Mouse (Mus musculus): ENCODE data around the gene Rprd1b. TPM values are rescaled to one million over a fixed set of nuclear protein-coding genes. Genes with fewer than 3 reads are reported as not detected.

Rprd1b gene
- polyA plus RNA-seq, 1 experiment from 2014 or later = 50.9 TPM

DNA sequence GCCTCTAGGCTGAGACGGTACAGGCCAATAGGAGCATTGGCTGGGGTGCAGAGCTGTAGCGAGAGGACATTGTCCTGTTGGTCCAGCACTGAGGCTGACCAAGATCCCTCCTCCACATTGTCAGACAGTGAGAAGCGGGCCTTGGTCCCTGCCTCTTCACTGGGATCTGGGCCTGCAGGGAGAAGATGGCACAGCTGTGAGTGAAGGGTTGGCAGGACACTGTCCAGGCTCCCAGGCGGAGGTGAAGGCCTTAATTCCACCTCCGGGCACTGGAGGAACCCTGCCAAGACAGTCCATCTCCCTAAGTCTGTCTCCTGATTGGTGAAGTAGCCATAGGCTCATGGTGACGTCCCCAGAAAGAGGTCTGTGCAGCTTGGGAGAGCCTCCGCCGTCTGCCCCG lies 110.5 kb downstream of the Rprd1b start:
- 93% methylated on average over 9 of the region's 9 CpGs for whole genome bisulfite sequencing
- Histone ChIP-seq H3K36me3 (ENCODE audit: insufficient read depth) (peaks cover 25% of the 10 kb centered on the region; the same call in 1 of the 2 replicates), H3K4me2 (no peak overlapping the region), H3K4me1 (ENCODE audit: insufficient read depth) (peaks cover 27% of the 10 kb centered on the region), H3K9me3 (ENCODE audit: low read depth, low read length) (no peaks in the 10 kb centered on the region), H3K4me3 (ENCODE audit: low read depth, low read length) (no peak overlapping the region), H3K27ac (ENCODE audit: low read depth) (peak overlapping the region; percentile 78; the same call in 1 of the 2 replicates), H3K27me3 (ENCODE audit: insufficient read depth, low read length) (no peaks in the 10 kb centered on the region), H3K9ac (no peak overlapping the region)
- ATAC-seq (ENCODE audit: insufficient read depth) (no peak), DNase-seq (no peak)
- TF ChIP-seq CTCF (IDR thresholded peaks at IDR 0.05; ENCODE audit: low read depth) = no peak

DNA sequence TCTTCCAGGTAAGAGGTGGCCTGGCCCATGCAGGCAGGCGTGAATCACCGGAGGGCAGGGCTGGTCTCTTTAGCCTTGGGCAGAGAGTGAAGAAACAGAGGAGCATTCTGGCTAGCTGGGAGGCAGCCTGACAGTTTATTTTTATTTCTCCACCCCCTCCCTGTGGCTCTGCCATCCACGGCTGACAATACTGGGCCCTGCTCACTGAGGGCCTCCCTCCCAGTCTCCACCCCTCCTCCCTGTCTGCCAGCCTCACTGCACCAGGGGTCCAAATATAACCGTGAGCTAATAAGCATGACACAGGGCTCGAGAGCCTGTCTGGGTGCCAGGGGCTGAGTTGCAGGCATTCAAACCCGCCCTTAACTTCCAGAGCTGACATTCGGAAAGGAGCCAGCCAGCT lies 111.3 kb downstream of the Rprd1b start:
- WGBS = 37% methylated on average over 7 of the region's 7 CpGs
- DNase-seq = peak; percentile 63
- Histone ChIP-seq H3K4me2 (no peak overlapping the region), H3K9ac (no peak overlapping the region), H3K4me1 (ENCODE audit: insufficient read depth) (peaks cover 31% of the 10 kb centered on the region), H3K27me3 (ENCODE audit: insufficient read depth, low read length) (no peaks in the 10 kb centered on the region), H3K27ac (ENCODE audit: low read depth) (peak overlapping the region; percentile 78), H3K36me3 (ENCODE audit: insufficient read depth) (peaks cover 22% of the 10 kb centered on the region; the same call in 1 of the 2 replicates), H3K9me3 (ENCODE audit: low read depth, low read length) (no peaks in the 10 kb centered on the region), H3K4me3 (ENCODE audit: low read depth, low read length) (no peak overlapping the region)
- ATAC-seq (ENCODE audit: insufficient read depth) = peak; percentile 46; the same call in 1 of the 2 replicates
- no peak for TF ChIP-seq CTCF (IDR thresholded peaks at IDR 0.05; ENCODE audit: low read depth)

DNA sequence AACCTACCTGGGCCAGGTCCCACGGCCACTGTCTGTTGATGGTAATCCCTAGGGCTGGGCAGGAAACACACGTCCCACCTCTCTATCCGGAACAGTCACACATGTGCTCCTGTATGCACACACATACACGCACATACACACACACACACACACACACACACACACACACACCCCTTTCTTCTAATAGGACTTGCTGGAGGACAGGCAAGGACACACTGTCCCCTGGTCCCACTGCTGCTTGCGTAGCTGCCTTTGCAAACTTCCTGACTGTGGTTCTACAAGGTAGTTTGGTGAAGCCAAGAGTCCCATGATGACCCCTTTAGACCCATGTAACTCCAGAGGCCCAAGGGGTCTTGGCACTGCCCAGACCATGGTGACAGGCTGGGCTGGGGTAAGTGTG lies 112.4 kb downstream of the Rprd1b start:
- Histone ChIP-seq H3K27me3 (ENCODE audit: insufficient read depth, low read length) (no peaks in the 10 kb centered on the region), H3K27ac (ENCODE audit: low read depth) (peak overlapping the region; percentile 78; the same call in 1 of the 2 replicates), H3K4me1 (ENCODE audit: insufficient read depth) (peaks cover 31% of the 10 kb centered on the region), H3K4me2 (no peak overlapping the region), H3K9me3 (ENCODE audit: low read depth, low read length) (no peaks in the 10 kb centered on the region), H3K4me3 (ENCODE audit: low read depth, low read length) (no peak overlapping the region), H3K9ac (no peak overlapping the region), H3K36me3 (ENCODE audit: insufficient read depth) (peaks cover 19% of the 10 kb centered on the region; the same call in 1 of the 2 replicates)
- DNase-seq = no peak
- 79% methylated on average over 5 of the region's 5 CpGs for WGBS
- no peak for TF ChIP-seq CTCF (IDR thresholded peaks at IDR 0.05; ENCODE audit: low read depth)
- no peak for ATAC-seq (ENCODE audit: insufficient read depth)

DNA sequence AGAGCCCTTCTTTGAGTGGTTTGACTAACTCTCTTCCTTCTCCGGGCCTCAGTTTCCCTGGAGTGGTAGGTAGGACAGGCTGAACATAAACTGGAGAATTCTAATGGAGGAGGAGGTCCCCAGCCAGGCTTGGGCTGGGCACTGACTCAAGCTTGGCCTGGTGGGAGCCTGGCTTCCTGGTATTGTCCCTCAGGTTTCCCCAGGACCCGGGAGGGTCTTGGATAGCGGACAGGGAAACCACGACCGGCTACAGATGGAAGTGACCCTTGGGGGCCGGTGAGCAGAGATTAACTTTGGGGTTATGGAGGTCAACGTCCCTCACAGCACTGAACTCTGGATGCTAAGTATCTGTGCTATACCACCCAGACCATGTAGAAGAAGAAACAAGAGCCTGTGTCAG lies 113.0 kb downstream of the Rprd1b start:
- DNase-seq = no peak

DNA sequence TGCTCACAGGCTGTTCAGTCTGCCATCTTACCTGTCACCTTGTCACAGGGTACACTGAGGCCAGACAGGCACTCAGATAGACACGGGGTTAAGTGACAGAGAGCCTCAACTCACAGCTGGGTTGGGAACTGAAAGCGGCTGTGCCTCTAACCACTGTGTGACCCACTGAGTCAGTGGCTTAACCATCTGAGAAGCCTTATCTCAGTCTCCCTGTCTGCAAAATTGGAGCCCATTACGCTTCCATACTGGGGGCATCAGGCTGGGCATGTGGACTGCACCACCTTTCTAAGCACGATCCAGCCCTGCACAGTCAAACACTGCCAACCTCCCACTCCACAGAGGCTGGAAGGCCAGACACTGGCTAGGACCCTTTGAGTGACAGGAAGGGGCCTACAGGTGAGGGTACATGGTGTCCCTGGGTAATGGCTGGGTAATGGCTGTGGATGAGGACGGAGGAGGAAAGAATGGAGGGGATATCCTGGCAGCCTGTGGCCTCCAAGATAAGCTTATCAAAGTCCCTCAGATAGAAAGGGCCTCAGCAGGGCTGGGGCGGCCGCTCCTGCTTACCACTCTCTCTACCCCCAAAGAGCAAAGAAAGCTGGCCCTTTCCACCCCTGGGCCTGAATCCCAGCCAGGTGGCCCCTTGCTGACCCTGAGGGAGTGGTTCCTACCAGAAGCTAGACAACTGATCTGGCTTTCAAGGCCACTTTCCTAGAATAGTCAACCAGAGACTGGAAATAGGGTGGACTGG lies 113.6 kb downstream of the Rprd1b start:
- peaks cover 31% of the 10 kb centered on the region for H3K4me1 ChIP-seq (ENCODE audit: insufficient read depth)
- ATAC-seq (ENCODE audit: insufficient read depth) = no peak; the same call in 1 of the 2 replicates

More for the DNA sequence above, 113.0 kb downstream of the Rprd1b start:
- no peak for ATAC-seq (ENCODE audit: insufficient read depth)
- H3K36me3 ChIP-seq (ENCODE audit: insufficient read depth) = peaks cover 18% of the 10 kb centered on the region; the same call in 1 of the 2 replicates
- TF ChIP-seq CTCF (IDR thresholded peaks at IDR 0.05; ENCODE audit: low read depth) = no peak
- no peaks in the 10 kb centered on the region for H3K27me3 ChIP-seq (ENCODE audit: insufficient read depth, low read length)
- 69% methylated on average over 7 of the region's 7 CpGs for whole genome bisulfite sequencing
- no peak overlapping the region for H3K4me2 ChIP-seq
- H3K4me3 ChIP-seq (ENCODE audit: low read depth, low read length) = no peak overlapping the region
- peaks cover 31% of the 10 kb centered on the region for H3K4me1 ChIP-seq (ENCODE audit: insufficient read depth)
- H3K9ac ChIP-seq = no peak overlapping the region
- peak overlapping the region; percentile 1; the same call in 1 of the 2 replicates for H3K27ac ChIP-seq (ENCODE audit: low read depth)
- no peaks in the 10 kb centered on the region for H3K9me3 ChIP-seq (ENCODE audit: low read depth, low read length)

DNA sequence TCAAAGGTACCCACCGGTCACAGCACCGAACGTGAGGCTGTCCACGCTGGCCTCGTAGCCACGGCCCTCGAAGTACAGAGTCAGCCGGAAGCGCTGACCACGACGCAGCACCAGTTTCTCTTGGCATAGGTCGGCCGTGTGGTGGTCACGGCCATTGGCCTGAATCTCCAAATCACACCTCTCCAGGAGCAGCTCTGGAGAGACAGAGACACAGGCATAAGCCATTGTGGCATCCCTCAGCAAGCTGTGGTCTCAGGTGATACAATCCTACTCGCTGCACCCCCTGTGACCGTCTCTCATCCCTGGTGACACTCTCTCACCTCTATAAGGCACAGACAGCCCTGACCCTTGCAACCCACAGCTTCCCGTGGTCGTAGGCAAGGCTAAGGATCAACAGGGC lies 114.7 kb downstream of the Rprd1b start:
- Histone ChIP-seq H3K27ac (ENCODE audit: low read depth) (peak overlapping the region; percentile 27; the same call in 1 of the 2 replicates), H3K27me3 (ENCODE audit: insufficient read depth, low read length) (no peaks in the 10 kb centered on the region), H3K4me2 (peak overlapping the region; percentile 34), H3K4me3 (ENCODE audit: low read depth, low read length) (no peak overlapping the region), H3K9ac (peak overlapping the region; percentile 21; the same call in 1 of the 2 replicates), H3K36me3 (ENCODE audit: insufficient read depth) (peaks cover 18% of the 10 kb centered on the region; the same call in 1 of the 2 replicates), H3K9me3 (ENCODE audit: low read depth, low read length) (no peaks in the 10 kb centered on the region), H3K4me1 (ENCODE audit: insufficient read depth) (peaks cover 31% of the 10 kb centered on the region)
- no peak for DNase-seq
- no peak for TF ChIP-seq CTCF (IDR thresholded peaks at IDR 0.05; ENCODE audit: low read depth)
- no peak for ATAC-seq (ENCODE audit: insufficient read depth)
- 77% methylated on average over 18 of the region's 18 CpGs for WGBS

More for the DNA sequence above, 113.6 kb downstream of the Rprd1b start:
- Histone ChIP-seq H3K4me2 (no peak overlapping the region; the same call in 1 of the 2 replicates), H3K9me3 (ENCODE audit: low read depth, low read length) (no peaks in the 10 kb centered on the region), H3K27ac (ENCODE audit: low read depth) (peak overlapping the region; percentile 1; the same call in 1 of the 2 replicates), H3K9ac (no peak overlapping the region), H3K27me3 (ENCODE audit: insufficient read depth, low read length) (no peaks in the 10 kb centered on the region), H3K36me3 (ENCODE audit: insufficient read depth) (peaks cover 18% of the 10 kb centered on the region; the same call in 1 of the 2 replicates), H3K4me3 (ENCODE audit: low read depth, low read length) (no peak overlapping the region)
- no peak for TF ChIP-seq CTCF (IDR thresholded peaks at IDR 0.05; ENCODE audit: low read depth)
- 70% methylated on average over 7 of the region's 7 CpGs for WGBS
- no peak for DNase-seq

DNA sequence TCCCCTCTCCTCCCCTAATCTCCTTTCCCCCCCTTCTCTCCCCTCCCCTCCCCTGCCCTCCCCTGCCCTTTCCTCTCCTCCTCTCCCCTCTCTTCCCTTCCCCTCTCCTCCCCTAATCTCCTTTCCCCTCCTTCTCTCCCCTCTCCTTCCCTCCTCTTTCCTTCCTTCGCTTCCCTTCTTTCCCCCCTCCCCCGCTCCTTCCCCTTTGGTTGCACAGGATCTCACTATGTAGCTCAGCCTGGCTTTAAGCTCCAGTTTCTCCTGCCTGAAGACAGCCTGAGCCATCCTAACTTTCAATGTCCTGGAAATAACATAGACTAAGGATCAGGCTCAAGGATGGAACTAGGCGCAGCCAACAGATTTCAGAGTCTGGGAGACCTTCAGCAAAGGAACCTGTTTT lies 115.5 kb downstream of the Rprd1b start:
- no peaks in the 10 kb centered on the region for H3K27me3 ChIP-seq (ENCODE audit: insufficient read depth, low read length)
- 0 out of 2 replicates have a peak overlapping the region, but pooled peaks have one; percentile 21 for H3K27ac ChIP-seq (ENCODE audit: low read depth)
- peaks cover 31% of the 10 kb centered on the region for H3K4me1 ChIP-seq (ENCODE audit: insufficient read depth)
- ATAC-seq (ENCODE audit: insufficient read depth) = no peak
- H3K4me2 ChIP-seq = peak overlapping the region; percentile 79
- peaks cover 14% of the 10 kb centered on the region; the same call in 1 of the 2 replicates for H3K36me3 ChIP-seq (ENCODE audit: insufficient read depth)
- no peak for DNase-seq
- 39% methylated on average over 3 of the region's 3 CpGs for WGBS
- H3K4me3 ChIP-seq (ENCODE audit: low read depth, low read length) = no peak overlapping the region
- H3K9ac ChIP-seq = no peak overlapping the region
- no peak for TF ChIP-seq CTCF (IDR thresholded peaks at IDR 0.05; ENCODE audit: low read depth)
- no peaks in the 10 kb centered on the region for H3K9me3 ChIP-seq (ENCODE audit: low read depth, low read length)
